8 mouse cellular contexts compared by ENCODE assay signal in genomic region chr4:34777677-34778527, GRCm38 (mm10). TPM values are rescaled to one million over a fixed set of nuclear protein-coding genes. Genes with fewer than 3 reads are reported as not detected.
DNase-seq lines count a peak whose midpoint lies in the region; ATAC-seq lines count a peak whose summit lies in the region.

TSS of gene Smim8 (minus strand) at chr4:34778423.

- peak within 1 kb of the TSS; percentile 86 for H3K27ac ChIP-seq in hindbrain, embryonic 12.5 days

- peak; percentile 95 for ATAC-seq in hindbrain, embryonic 12.5 days (ENCODE audit: low FRiP score)

- no peaks in the 10 kb centered on the region for H3K36me3 ChIP-seq in hindbrain, embryonic 12.5 days

- DNase-seq in MN1 (ENCODE audit: low spot score), result peak; percentile 90
- peak; percentile 91 for DNase-seq in cerebellum, adult 9-10 months
- peak; percentile 61 to 94 for DNase-seq in frontal cortex, adult 2 months (ENCODE audit: extremely low spot score in 1 of 2, low spot score in 1 of 2)
- peak; percentile 88 to 90 for DNase-seq in layer of hippocampus, postnatal 14 days (ENCODE audit: low spot score in 2 of 2)
- DNase-seq in lung, postnatal 14 days, result peak; percentile 95
- DNase-seq in retina, adult 2 months (ENCODE audit: low read depth, low spot score), result peak; percentile 83
- peak; percentile 87 to 89 for DNase-seq in thymus, postnatal 36 days

- H3K27me3 ChIP-seq in hindbrain, embryonic 12.5 days, result no peaks in the 10 kb centered on the region

- 5% methylated on average over 40 of the region's 40 CpGs for WGBS in hindbrain, embryonic 12.5 days

- no peaks in the 10 kb centered on the region for H3K9me3 ChIP-seq in hindbrain, embryonic 12.5 days (replicated peaks)

- H3K4me3 ChIP-seq in hindbrain, embryonic 12.5 days, result peak within 1 kb of the TSS; percentile 62

- H3K9ac ChIP-seq in hindbrain, embryonic 12.5 days, result peak within 1 kb of the TSS; percentile 75

- peak within 1 kb of the TSS; percentile 60 for H3K4me2 ChIP-seq in hindbrain, embryonic 12.5 days (replicated peaks)

- 0 out of 2 replicates have a peak, but pooled peaks cover 3% of the 10 kb centered on the region for H3K4me1 ChIP-seq in hindbrain, embryonic 12.5 days

RNA-seq across cellular contexts. Expression of gene Smim8, which starts in this region (rescaled TPM):
- 26.4 and 27.7 TPM in 2 replicates for polyA plus RNA-seq in frontal cortex, adult 2 months (2012; rRNA removed)
- polyA plus RNA-seq in hindbrain, embryonic 12.5 days (2016; fragmentation: Nextera tagmentation; extraction: Ambion mirVana), result 43.2 and 48.0 TPM in 2 replicates
- total RNA-seq in layer of hippocampus, postnatal 14 days (2021), result 10 to 100 TPM; 24.2 to 25.9 TPM

Comparison
In these comparisons a context has a peak if more than half of its experiments do, and no peak if none do; other contexts are left out.
1. Peak in every context shown above with its lines: DNase-seq, ATAC-seq, H3K4me3 ChIP-seq and H3K27ac ChIP-seq.